Mouse (Mus musculus) T-helper 2 cell (primary cell): Measurements from ENCODE around the gene Slc13a5.

Experiments used
- in situ Hi-C: fragments of 300-600 bp; cut with MboI, MseI; formaldehyde crosslinking; loops from one replicate; pipeline ENCODE4 v1.15.1; 2025; ENCODE audit warnings: high pct_unique_total_duplicates

The Slc13a5 gene

GRCm38 (mm10) chr11:72266207-72266959 is 639 bp downstream of the Slc13a5 start:
- in situ Hi-C loops, result no loop called here

DNA sequence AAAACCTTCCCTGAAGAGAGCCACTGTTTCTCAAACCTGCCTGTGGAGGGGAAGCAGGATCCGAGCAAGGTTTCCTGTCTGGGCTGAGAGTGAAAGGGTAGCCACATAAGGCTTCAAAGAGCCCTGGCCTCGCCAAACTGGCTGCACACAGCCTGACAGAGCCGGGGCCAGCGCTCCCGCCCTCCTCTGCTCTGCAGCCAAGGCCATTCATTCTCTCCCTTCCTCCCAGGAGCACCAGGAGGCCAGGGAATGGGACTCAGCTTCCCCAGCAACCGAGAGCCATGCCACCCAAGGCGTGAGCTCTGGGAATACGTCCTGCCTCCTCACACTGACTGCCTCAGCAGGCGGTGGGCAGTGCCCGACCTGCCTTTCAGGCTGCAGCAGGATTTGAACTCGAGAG is 1.5 kb downstream of the Slc13a5 start:
- in situ Hi-C loops, result no loop called here

DNA sequence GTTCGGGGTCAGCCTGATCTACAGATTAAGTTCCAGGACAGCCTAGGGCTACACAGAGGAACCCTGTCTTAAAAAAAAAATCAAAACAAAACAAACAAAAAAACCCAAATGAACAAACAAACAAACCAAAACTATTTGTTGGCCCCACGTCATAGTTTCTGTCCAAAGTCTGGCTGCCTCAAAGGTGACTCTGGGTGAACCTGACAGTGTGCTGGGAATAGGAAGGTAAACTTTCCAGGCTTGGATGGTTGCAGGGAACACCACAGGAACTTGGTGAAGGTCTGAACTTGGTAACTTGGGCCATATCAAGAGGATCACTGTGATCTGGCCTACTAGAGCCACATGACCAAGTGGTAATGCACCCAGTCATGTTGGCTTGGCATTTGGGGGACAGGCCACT is 10.6 kb downstream of the Slc13a5 start:
- in situ Hi-C loops, result loop anchor here (5.0 kb wide), 1 partner anchor 309 kb away; no protein-coding TSS in a partner anchor

DNA sequence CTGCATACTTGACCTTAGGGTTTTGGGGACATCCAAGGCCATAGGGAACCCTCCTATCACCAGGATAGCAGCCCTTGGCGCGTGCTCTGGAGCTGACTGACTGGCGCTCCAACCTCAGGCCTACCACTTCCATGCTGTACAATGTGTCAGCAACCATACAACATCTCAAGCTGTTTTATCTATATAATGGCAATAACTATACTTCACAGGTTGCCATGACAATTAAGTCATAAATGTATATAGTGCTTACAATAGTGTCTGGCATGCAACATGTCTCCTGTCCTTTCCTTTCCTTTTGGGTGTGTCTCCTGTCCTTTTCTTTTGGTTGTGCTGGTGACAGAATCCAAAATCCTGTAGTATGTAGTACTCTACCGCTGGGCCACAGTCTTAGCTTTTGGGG is 11.4 kb downstream of the Slc13a5 start:
- in situ Hi-C loops, result loop anchor here (5.0 kb wide), 1 partner anchor 308 kb away; no protein-coding TSS in a partner anchor

GRCm38 (mm10) chr11:72245196-72245753 is 21.7 kb downstream of the Slc13a5 start:
- in situ Hi-C loops, result no loop called here

- in situ Hi-C loops, result no loop called here
Observed at GRCm38 (mm10) chr11:72240062-72240860, 26.8 kb downstream of the Slc13a5 start.

- in situ Hi-C loops, result loop anchor here (5.0 kb wide), 1 partner anchor 193 kb away; no protein-coding TSS in a partner anchor
Observed at GRCm38 (mm10) chr11:72234013-72234412, 33.0 kb downstream of the Slc13a5 start.

DNA sequence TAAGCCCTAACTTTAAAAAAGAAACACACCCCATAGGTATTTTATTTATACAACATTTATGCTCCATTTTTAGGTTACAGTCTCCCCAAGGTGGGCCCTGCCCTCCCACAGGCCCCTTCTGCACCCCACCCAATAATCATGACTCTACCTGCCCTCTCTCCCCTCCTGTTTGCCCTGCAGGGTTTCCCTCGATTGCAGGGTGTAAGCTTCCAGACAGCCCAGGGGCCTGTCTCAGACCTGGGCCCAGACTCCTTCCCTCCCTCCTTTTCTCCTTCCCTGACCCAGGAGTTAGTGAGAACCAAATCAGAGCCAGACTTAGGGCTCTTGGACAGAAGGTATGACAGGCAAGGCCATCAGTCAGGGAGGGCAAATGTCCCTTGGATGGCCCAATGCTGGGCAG is 34.0 kb downstream of the Slc13a5 start:
- in situ Hi-C loops, result loop anchor here (5.0 kb wide), 1 partner anchor 194 kb away; no protein-coding TSS in a partner anchor

DNA sequence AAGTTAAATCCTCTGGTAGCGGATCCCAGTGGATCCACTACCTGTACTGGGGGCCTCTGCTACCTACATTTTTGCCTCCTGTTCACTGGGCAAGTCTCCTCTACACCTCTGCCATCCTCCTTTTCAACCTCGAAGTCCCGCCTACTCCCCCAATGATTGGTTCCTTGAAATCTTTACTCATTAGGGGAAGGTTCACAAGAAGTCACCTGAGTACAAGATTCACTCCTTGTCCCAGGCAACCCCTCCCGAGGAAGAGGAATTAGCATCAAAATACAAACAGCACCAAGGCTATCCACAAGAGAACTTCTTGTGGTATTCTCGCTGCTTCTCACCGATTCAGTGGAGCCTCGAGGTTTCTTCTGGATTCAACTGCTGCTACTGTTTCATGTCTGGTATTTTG is 35.0 kb downstream of the Slc13a5 start:
- in situ Hi-C loops, result loop anchor here (5.0 kb wide), 1 partner anchor 195 kb away; no protein-coding TSS in a partner anchor

- in situ Hi-C loops, result no loop called here
Observed at GRCm38 (mm10) chr11:72228513-72228912, 38.5 kb downstream of the Slc13a5 start.

DNA sequence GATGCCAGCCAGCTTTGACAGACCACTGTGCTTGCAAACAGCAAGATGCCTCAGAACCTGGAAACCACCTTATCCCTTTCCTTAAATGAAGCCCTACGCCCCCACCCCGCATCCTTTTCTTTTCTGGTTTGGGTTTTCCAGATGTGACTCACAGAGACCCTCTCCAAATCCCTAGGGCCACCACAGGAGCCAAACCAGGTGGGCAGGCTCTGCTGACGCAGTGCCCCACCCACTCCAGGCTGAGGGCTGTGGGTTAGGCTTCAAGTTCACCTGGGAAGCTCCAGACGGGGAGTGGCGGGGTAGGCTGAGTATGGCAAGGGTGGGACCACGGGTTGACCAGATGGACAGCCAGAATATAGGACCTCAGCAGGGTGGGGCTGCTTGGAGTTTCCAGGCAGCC is 40.1 kb downstream of the Slc13a5 start:
- in situ Hi-C loops, result no loop called here

DNA sequence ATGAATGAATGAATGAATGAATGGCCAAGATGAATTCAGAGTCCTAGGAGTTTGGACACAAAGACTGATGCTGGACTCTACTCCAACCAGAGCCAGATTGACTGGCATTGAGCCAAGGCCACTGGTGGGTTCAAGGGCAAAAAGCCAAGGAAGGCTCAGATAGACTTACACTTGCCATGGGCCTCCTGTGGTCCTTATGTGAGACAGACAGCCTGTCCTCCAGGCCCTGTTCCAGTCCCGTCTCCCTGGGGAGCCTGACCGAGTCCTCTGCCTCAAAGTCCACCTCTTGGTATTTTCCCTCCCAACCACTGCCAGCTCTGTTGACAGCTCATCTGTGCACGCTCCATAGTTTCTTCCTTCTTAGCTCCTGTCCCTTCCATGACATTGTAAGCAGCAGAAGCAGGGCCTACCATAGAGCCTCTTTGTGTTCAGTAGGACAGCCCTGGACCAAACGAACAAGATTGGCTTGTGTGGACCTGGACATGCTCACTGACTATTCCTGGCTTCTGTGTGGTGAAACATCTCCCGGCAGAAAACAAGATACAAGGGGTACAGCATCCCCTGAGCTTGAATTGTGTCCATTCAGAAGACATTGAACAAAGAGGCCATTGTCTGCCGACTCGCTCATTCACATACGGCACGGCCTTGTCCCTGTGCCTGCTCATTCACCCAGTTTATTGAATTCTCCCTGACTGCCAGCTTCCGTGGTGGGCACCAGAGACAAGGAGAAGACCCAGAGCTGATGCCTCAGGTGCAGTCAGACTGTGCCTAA is 40.8 kb downstream of the Slc13a5 start:
- in situ Hi-C loops, result no loop called here

DNA sequence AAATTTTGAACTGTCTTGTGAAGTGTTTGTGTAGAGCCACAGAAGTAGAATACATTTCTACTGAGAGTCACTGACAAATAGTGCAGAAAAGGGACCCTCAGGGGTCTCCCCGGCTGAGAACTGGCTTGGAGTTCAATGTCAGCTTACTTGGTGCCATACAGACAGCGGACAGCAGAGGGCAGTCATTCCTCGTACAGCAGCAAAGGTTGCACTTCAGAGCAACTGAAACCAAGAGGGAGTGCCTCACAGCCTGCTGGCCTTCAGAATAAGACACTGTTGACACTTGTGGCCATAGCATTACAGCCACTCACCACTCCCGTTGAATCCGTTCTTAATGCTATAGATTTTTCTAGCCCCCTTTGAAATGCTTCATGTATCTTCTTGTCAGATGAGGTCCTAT is 42.2 kb downstream of the Slc13a5 start:
- in situ Hi-C loops, result loop anchor here (25.0 kb wide), 1 partner anchor 1213 kb away; the partner anchor contains the start of genes Derl2, Dhx33 and Mis12

DNA sequence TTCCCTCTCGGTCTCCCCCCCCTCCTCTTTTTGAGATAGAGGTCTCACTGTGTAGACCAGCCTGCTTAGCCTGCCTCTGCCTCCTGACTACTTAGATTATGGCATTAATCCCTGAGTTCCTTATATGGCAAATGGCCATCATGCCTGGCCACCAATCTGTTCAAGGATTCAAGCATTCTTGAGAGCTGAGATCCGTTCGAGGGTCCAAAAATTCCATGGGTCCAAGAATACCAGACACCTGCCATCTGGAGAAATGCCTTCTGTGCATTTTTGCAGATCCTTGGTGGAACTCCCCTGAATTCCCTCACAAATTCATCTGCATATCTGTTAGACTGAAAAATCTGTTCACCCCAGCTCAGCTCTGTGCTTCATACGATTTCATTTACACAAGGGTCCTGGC is 43.6 kb downstream of the Slc13a5 start:
- in situ Hi-C loops, result loop anchor here (25.0 kb wide), 1 partner anchor 1211 kb away; the partner anchor contains the start of genes Derl2, Dhx33 and Mis12

- in situ Hi-C loops, result loop anchor here (25.0 kb wide), 1 partner anchor 1209 kb away; the partner anchor contains the start of genes Derl2, Dhx33 and Mis12
Observed at GRCm38 (mm10) chr11:72221278-72221677, 45.7 kb downstream of the Slc13a5 start.

GRCm38 (mm10) chr11:72217116-72217515 is 49.9 kb downstream of the Slc13a5 start:
- in situ Hi-C loops, result loop anchor here (5.0 to 25.0 kb wide), 3 partner anchors 90 to 1205 kb away; partner anchors contain the start of genes Derl2, Dhx33, Mis12 and Mybbp1a

DNA sequence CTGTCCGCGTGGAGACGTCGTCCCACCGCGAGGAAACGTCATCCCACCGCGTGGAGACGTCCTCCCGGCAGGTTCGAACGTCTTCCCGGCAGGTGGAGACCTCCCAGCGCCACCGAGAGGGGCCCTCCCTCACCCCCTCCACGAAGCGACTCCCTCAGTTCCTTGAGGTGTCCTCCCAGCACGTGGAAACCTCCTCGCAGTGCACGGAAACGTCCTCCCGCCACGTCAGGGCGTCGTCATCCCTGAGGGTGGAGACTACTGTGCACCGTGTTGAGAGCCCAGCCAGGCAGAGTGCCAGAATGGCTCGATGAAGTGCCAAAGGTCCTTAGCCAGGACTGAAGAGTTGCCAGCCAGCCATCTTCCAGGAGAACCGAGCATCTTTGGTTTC is 51.6 kb downstream of the Slc13a5 start, which contains the start of gene Med31:
TSS of gene Med31 (minus strand) at position 183 of the 388 bp plus-strand sequence.
- in situ Hi-C loops, result loop anchor here (5.0 to 25.0 kb wide), 3 partner anchors 92 to 1203 kb away; partner anchors contain the start of genes Derl2, Dhx33, Mis12 and Mybbp1a

- in situ Hi-C loops, result loop anchor here (5.0 to 25.0 kb wide), 3 partner anchors 93 to 1202 kb away; partner anchors contain the start of genes Derl2, Dhx33, Mis12 and Mybbp1a
Observed at GRCm38 (mm10) chr11:72214591-72215409, 52.2 kb downstream of the Slc13a5 start.

GRCm38 (mm10) chr11:72207834-72208377 is 59.1 kb downstream of the Slc13a5 start:
- in situ Hi-C loops, result loop anchor here (25.0 kb wide), 1 partner anchor 1196 kb away; the partner anchor contains the start of genes Derl2, Dhx33 and Mis12
